Comparison of ENCODE assay signal across 9 mouse cellular contexts in genomic region chr11:118908981-118909813, GRCm38 (mm10). TPM values are rescaled to one million over a fixed set of nuclear protein-coding genes. Genes with fewer than 3 reads are reported as not detected.
A peak's percentile ranks its signal among the peaks of the same experiment; 100 is the strongest.
DNase-seq lines count a peak whose midpoint lies in the region; ATAC-seq and TF ChIP-seq lines count a peak whose summit lies in the region.
"Had no signal": no experiment of that assay in that cellular context is flagged by ENCODE, and none has a peak within 500 bp of the region (broad histone marks: within the 10 kb centered on the region; RNA-seq: fewer than 3 reads in every experiment).

No protein-coding gene starts in this region.

- intact Hi-C loops in gastrocnemius, postnatal 36 days (cut with DNase I): no loop called here

- no peak overlapping the region for H3K27ac ChIP-seq in heart, postnatal 0 days (ENCODE audit: low read depth)
- peak overlapping the region; percentile 93 for H3K27ac ChIP-seq in forebrain, embryonic 15.5 days (replicated peaks)
- H3K27ac ChIP-seq in midbrain, embryonic 14.5 days (replicated peaks; ENCODE audit: low read depth, low read length): peak overlapping the region; percentile 96

- WGBS in heart, postnatal 0 days: under 1% methylated on average over 67 of the region's 90 CpGs
- WGBS in forebrain, embryonic 15.5 days: 1% methylated on average over 65 of the region's 90 CpGs
- 1% methylated on average over 74 of the region's 90 CpGs for WGBS in midbrain, embryonic 14.5 days

- DNase-seq in heart, postnatal 0 days (ENCODE audit: low spot score): no peak
- DNase-seq in heart, postnatal 4 days: no peak
- peak; percentile 83 for DNase-seq in cerebellum, adult 11-12 months
- peak; percentile 84 for DNase-seq in midbrain, embryonic 14.5 days
- no peak for DNase-seq in spleen, postnatal 36 days (ENCODE audit: low spot score in 2 of 2)
- DNase-seq in gastrocnemius, postnatal 36 days: no peak
- DNase-seq in spleen, adult 12 weeks (ENCODE audit: low spot score): no peak

- no peak for TF ChIP-seq CTCF in heart, postnatal 0 days (IDR thresholded peaks at IDR 0.05; ENCODE audit: low read depth)

- no peaks in the 10 kb centered on the region; the same call in 1 of the 2 replicates for H3K4me1 ChIP-seq in heart, postnatal 0 days (ENCODE audit: control insufficient read depth, insufficient read depth)
- H3K4me1 ChIP-seq in forebrain, embryonic 15.5 days: peaks cover 46% of the 10 kb centered on the region
- H3K4me1 ChIP-seq in midbrain, embryonic 14.5 days (ENCODE audit: control insufficient read depth, insufficient read depth, low read length): peaks cover 52% of the 10 kb centered on the region

- H3K4me3 ChIP-seq in heart, postnatal 0 days (ENCODE audit: low read depth, low read length): peak overlapping the region; percentile 43
- peak overlapping the region; percentile 80 for H3K4me3 ChIP-seq in forebrain, embryonic 15.5 days
- peak overlapping the region; percentile 79 for H3K4me3 ChIP-seq in midbrain, embryonic 14.5 days (replicated peaks; ENCODE audit: low read depth, low read length)
- H3K4me3 ChIP-seq: myocyte had no signal

- no peak overlapping the region for H3K9ac ChIP-seq in heart, postnatal 0 days (replicated peaks; ENCODE audit: low read depth, low read length)
- H3K9ac ChIP-seq in forebrain, embryonic 15.5 days (replicated peaks): peak overlapping the region; percentile 88
- H3K9ac ChIP-seq in midbrain, embryonic 14.5 days (replicated peaks; ENCODE audit: low read length): peak overlapping the region; percentile 90

- no peaks in the 10 kb centered on the region for H3K36me3 ChIP-seq in heart, postnatal 0 days (replicated peaks; ENCODE audit: control insufficient read depth, insufficient read depth, low read length)
- H3K36me3 ChIP-seq in forebrain, embryonic 15.5 days: no peaks in the 10 kb centered on the region
- H3K36me3 ChIP-seq in midbrain, embryonic 14.5 days (ENCODE audit: control insufficient read depth, insufficient read depth, low read length): no peaks in the 10 kb centered on the region

- peak overlapping the region; percentile 58 for H3K4me2 ChIP-seq in heart, postnatal 0 days (ENCODE audit: low read depth, low read length)
- H3K4me2 ChIP-seq in forebrain, embryonic 15.5 days (replicated peaks): peak overlapping the region; percentile 85
- H3K4me2 ChIP-seq in midbrain, embryonic 14.5 days (ENCODE audit: low read length): peak overlapping the region; percentile 92

- ATAC-seq in heart, postnatal 0 days (ENCODE audit: insufficient read depth, low read depth): no peak
- ATAC-seq in forebrain, embryonic 15.5 days (replicated peaks): peak; percentile 59
- peak; percentile 67 for ATAC-seq in midbrain, embryonic 14.5 days (ENCODE audit: low FRiP score, low TSS enrichment)

- peaks cover 64% of the 10 kb centered on the region for H3K27me3 ChIP-seq in heart, postnatal 0 days (ENCODE audit: control insufficient read depth, insufficient read depth, low read length)
- H3K27me3 ChIP-seq in forebrain, embryonic 15.5 days: no peaks in the 10 kb centered on the region
- H3K27me3 ChIP-seq in midbrain, embryonic 14.5 days (ENCODE audit: control insufficient read depth, insufficient read depth, low read length): no peaks in the 10 kb centered on the region; the same call in 1 of the 2 replicates

- no peak for TF ChIP-seq EP300 in heart, postnatal 0 days (IDR thresholded peaks at IDR 0.05; ENCODE audit: low read depth)

- no peaks in the 10 kb centered on the region for H3K9me3 ChIP-seq in heart, postnatal 0 days (replicated peaks; ENCODE audit: control insufficient read depth, low read length)
- no peaks in the 10 kb centered on the region for H3K9me3 ChIP-seq in forebrain, embryonic 15.5 days
- no peaks in the 10 kb centered on the region for H3K9me3 ChIP-seq in midbrain, embryonic 14.5 days (ENCODE audit: control insufficient read depth, low read length)

RNA-seq across cellular contexts. Expression of gene Rbfox3, which starts 2.2 kb away (rescaled TPM):
- total RNA-seq in heart, postnatal 0 days (2014; rRNA removed; ENCODE audit: low replicate concordance): 1.2 TPM in 1 of 2 replicates, not detected in the other
- 0.08 TPM in 2 replicates for polyA plus RNA-seq in heart, postnatal 0 days (2015; fragmentation: Nextera tagmentation; extraction: Ambion mirVana)
- total RNA-seq in heart, postnatal 4 days (2021): under 1 TPM; 0.09 to 0.12 TPM
- 51.1 and 57.2 TPM in 2 replicates for polyA plus RNA-seq in forebrain, embryonic 15.5 days (2015; fragmentation: Nextera tagmentation; extraction: Ambion mirVana)
- 31.7 and 41.9 TPM in 2 replicates for polyA plus RNA-seq in midbrain, embryonic 14.5 days (2014; fragmentation: Nextera tagmentation; extraction: Ambion mirVana)
- under 1 TPM in 1 of 2 experiments, not detected in 1; 0.37 TPM for total RNA-seq in gastrocnemius, postnatal 36 days (2021)
- polyA plus RNA-seq: myocyte had no signal

Comparison
In these comparisons a context has a peak if more than half of its experiments do, and no peak if none do; other contexts are left out.
1. DNase-seq: peak in cerebellum, adult 11-12 months (single experiment) and midbrain, embryonic 14.5 days (single experiment); none in heart, postnatal 0 days (single experiment), heart, postnatal 4 days (single experiment), spleen, postnatal 36 days (0 of 2), gastrocnemius, postnatal 36 days (0 of 2) and spleen, adult 12 weeks (single experiment).
2. Peak in every context shown above with its lines, with median percentiles within 50 percentile points of each other: H3K4me2 ChIP-seq and H3K4me3 ChIP-seq.